Mouse (Mus musculus) CD8-positive naive resting alpha-beta T cell, adult 2 months (primary cell): Measurements from ENCODE around the gene Fam126a.

Experiments used
- DNase-seq, 2 experiments: peaks; one replicate each; pipeline ENCODE4 v3.0.0; 2022; ENCODE audit warnings: low read depth in 2 of 2, low spot score in 2 of 2

The Fam126a gene

GRCm38 (mm10) chr5:24041341-24041852, 10.9 kb upstream of the Fam126a start:
- no peak for DNase-seq

- no peak for DNase-seq
Observed at GRCm38 (mm10) chr5:24040601-24041000, 10.1 kb upstream of the Fam126a start.

GRCm38 (mm10) chr5:24039423-24039822, 8.9 kb upstream of the Fam126a start:
- DNase-seq = peak; percentile 7 to 33

- no peak for DNase-seq
Observed at GRCm38 (mm10) chr5:24038819-24039218, 8.3 kb upstream of the Fam126a start.

- DNase-seq = no peak
Observed at GRCm38 (mm10) chr5:24038190-24038589, 7.7 kb upstream of the Fam126a start.

GRCm38 (mm10) chr5:24036731-24037130, 6.2 kb upstream of the Fam126a start:
- no peak for DNase-seq

GRCm38 (mm10) chr5:24034970-24035369, 4.5 kb upstream of the Fam126a start:
- no peak for DNase-seq

- no peak for DNase-seq
Observed at GRCm38 (mm10) chr5:24034091-24034490, 3.6 kb upstream of the Fam126a start.

- DNase-seq = no peak
Observed at GRCm38 (mm10) chr5:24029946-24030578, 428 bp downstream of the Fam126a start.

GRCm38 (mm10) chr5:24029331-24029771, 1.1 kb downstream of the Fam126a start:
- peak; percentile 44 to 50 for DNase-seq

- no peak for DNase-seq
Observed at GRCm38 (mm10) chr5:24024957-24025356, 5.5 kb downstream of the Fam126a start.

GRCm38 (mm10) chr5:24023226-24023625, 7.3 kb downstream of the Fam126a start:
- no peak for DNase-seq

GRCm38 (mm10) chr5:24021683-24022082, 8.8 kb downstream of the Fam126a start:
- no peak for DNase-seq

GRCm38 (mm10) chr5:24020380-24020779, 10.1 kb downstream of the Fam126a start:
- DNase-seq = no peak

- DNase-seq = no peak
Observed at GRCm38 (mm10) chr5:24019341-24020185, 10.9 kb downstream of the Fam126a start.

GRCm38 (mm10) chr5:24018621-24019261, 11.7 kb downstream of the Fam126a start:
- no peak for DNase-seq

GRCm38 (mm10) chr5:24016912-24017311, 13.6 kb downstream of the Fam126a start:
- DNase-seq = no peak

GRCm38 (mm10) chr5:24013338-24014003, 17.0 kb downstream of the Fam126a start:
- DNase-seq = no peak

GRCm38 (mm10) chr5:23999083-23999671, 31.3 kb downstream of the Fam126a start:
- no peak for DNase-seq

- no peak for DNase-seq
Observed at GRCm38 (mm10) chr5:23995951-23996350, 34.5 kb downstream of the Fam126a start.

GRCm38 (mm10) chr5:23994929-23995328, 35.6 kb downstream of the Fam126a start:
- DNase-seq = no peak
